Mouse (Mus musculus) skeletal muscle tissue, adult 2 months (tissue): Measurements from ENCODE around the gene Obox3.
"Not testable (repeated sequence)": the region's sequence is repeated elsewhere in the genome, so short reads cannot be mapped to it uniquely, and the experiment has no call there.

Source experiments
- DNase-seq: peaks from one replicate; pipeline ENCODE4 v3.0.0-alpha.2; 2012; ENCODE audit warnings: low read depth, low spot score

Obox3 gene

DNA sequence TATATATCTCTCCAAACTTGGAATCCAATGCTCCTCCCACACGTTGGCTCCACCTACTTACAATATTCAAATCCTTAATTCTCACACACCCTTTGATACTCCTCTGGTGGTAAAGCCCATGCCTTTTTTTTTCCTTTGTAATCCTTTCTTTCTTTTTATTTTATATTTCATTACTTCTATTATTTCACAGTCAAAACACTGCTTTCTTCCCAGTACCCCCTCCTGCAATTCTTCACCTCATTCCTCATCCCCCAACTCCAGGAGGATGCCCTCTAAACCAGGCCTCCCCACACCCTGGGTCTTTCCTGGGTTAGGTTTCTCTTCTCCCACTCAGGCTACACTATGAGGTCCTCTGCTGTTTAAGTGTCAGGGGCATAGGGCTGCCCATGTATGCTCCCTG, at the start of gene Obox3:
Gene Obox3 (minus strand): TSS at position 101 of the 400 bp plus-strand sequence.
- DNase-seq = not testable (repeated sequence)

DNA sequence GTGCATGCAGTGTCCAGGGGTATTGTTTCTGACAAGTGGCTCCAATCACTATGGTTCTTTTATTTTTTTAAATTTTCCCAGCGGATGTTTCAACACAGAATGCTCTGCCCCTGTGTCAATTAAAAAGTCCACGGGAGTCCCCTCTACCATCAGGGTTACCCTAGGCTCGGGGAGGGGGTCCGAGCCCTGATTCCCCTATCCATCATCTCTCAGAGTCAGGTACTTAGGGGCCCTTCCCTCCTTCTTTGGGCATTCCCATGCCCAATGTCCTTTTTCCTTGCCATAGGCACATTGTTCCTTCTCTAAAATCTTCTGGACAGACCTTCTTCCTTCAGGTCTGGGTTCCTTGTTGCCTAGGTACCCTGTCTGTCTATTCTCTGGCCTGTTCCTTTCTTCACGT, 130.3 kb downstream of the Obox3 start:
- not testable (repeated sequence) for DNase-seq
